Mouse (Mus musculus) heart, postnatal 0 days (tissue): ENCODE data around the gene Rhbg. TPM values are rescaled to one million over a fixed set of nuclear protein-coding genes. Genes with fewer than 3 reads are reported as not detected.

Source experiments
- ATAC-seq: fragments of 200-750 bp; cut with Nextera tagmentation; 2 replicates; pipeline ENCODE4 v1.8.0; 2017; ENCODE audit warnings: low read depth, moderate number of reproducible peaks, moderate library complexity; ENCODE audit not compliant: insufficient read depth
- DNase-seq: peaks from one replicate; pipeline ENCODE4 v3.0.0-alpha.2; 2016; ENCODE audit warnings: low spot score
- H3K27ac ChIP-seq: fragments of 300-500 bp; sonication (generic); 2 replicates; pipeline ENCODE4 v1.5.1; 2014; ENCODE audit warnings: low read depth, mild to moderate bottlenecking
- H3K27me3 ChIP-seq: fragments of 300-500 bp; sonication (generic); 2 replicates; pipeline ENCODE4 v1.6.1; 2014; ENCODE audit warnings: low read length, mixed read lengths; ENCODE audit not compliant: control insufficient read depth, insufficient read depth
- H3K36me3 ChIP-seq: fragments of 300-500 bp; sonication (generic); replicated peaks from 2 replicates; pipeline ENCODE4 v1.6.1; 2014; ENCODE audit warnings: low read length, mixed read lengths; ENCODE audit not compliant: control insufficient read depth, insufficient read depth
- H3K4me1 ChIP-seq: fragments of 300-500 bp; sonication (generic); 2 replicates; pipeline ENCODE4 v1.6.1; 2014; ENCODE audit warnings: antibody characterized with exemption; ENCODE audit not compliant: control insufficient read depth, insufficient read depth
- H3K4me2 ChIP-seq: fragments of 300-500 bp; sonication (generic); 2 replicates; pipeline ENCODE4 v1.6.1; 2014; ENCODE audit warnings: low read depth, mild to moderate bottlenecking, low read length, moderate library complexity
- H3K4me3 ChIP-seq: fragments of 300-500 bp; sonication (generic); 2 replicates; pipeline ENCODE4 v1.5.1; 2014; ENCODE audit warnings: low read depth, low read length
- H3K9ac ChIP-seq: fragments of 300-500 bp; sonication (generic); replicated peaks from 2 replicates; pipeline ENCODE4 v1.6.1; 2014; ENCODE audit warnings: low read depth, low read length, mixed read lengths
- H3K9me3 ChIP-seq: fragments of 300-500 bp; sonication (generic); replicated peaks from 2 replicates; pipeline ENCODE4 v1.6.1; 2016; ENCODE audit warnings: low read length; ENCODE audit not compliant: control insufficient read depth
- CTCF ChIP-seq: IDR thresholded peaks from 2 replicates; pipeline ENCODE4 v1.5.1; 2016; ENCODE audit warnings: antibody characterized with exemption, control low read depth, low read depth
- EP300 ChIP-seq: IDR thresholded peaks from 2 replicates; pipeline ENCODE4 v1.6.1; 2016; ENCODE audit warnings: antibody characterized with exemption, low read depth
- WGBS: fragments of 180-500 bp; shearing (Covaris S2); extraction: QIAGEN DNeasy Blood & Tissue Kit; methylation state at CpG from one replicate; pipeline ENCODE4 v1.1.7; 2014; 5-methylcytosine and 5-hydroxymethylcytosine counted together
- polyA plus RNA-seq: library from polyadenylated mRNA; unstranded; fragments of >200 nt; fragmentation: Nextera tagmentation; extraction: Ambion mirVana; gene quantifications from 2 replicates; pipeline ENCODE4 v1.2.1, GENCODE M21; 2015
- total RNA-seq: library from RNA; depleted of rRNA; stranded (reverse); fragments of >200 nt; gene quantifications from 2 replicates; pipeline ENCODE4 v1.2.3, GENCODE M21; 2014; ENCODE audit warnings: low replicate concordance

The Rhbg gene
- total and polyA plus RNA-seq, 2 experiments from 2014 or later = not detected

DNA sequence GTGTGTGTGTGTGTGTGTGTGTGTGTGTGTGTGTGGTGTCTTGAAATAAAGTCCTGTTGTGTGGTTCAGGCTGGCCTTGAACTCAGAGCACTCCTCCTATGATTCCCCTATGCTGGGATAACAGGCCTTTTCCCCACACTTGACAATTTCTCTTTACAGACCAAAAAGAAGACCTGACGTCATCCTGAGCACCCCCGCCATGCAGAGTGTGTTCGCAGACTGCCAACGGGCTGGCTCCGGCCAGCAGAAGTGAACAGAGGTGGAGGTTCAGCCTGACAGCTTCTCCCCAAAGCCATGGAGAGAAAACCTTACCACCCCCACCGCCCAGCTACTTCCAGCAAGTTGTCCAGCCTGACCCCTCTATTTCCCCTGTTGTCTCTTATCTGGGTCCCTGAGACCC is 25.0 kb downstream of the Rhbg start:
- DNase-seq (no peak), ATAC-seq (no peak)
- 74% methylated on average over 6 of the region's 6 CpGs for WGBS
- no peaks in the 10 kb centered on the region for H3K4me1 ChIP-seq
- no peaks in the 10 kb centered on the region for H3K9me3 ChIP-seq
- H3K27me3 ChIP-seq = peaks cover 61% of the 10 kb centered on the region; the same call in 1 of the 2 replicates
- H3K36me3 ChIP-seq = no peaks in the 10 kb centered on the region
- H3K4me3 ChIP-seq = no peak overlapping the region
- TF ChIP-seq EP300 (no peak), CTCF (no peak)
- no peak overlapping the region for H3K4me2 ChIP-seq
- H3K9ac ChIP-seq = no peak overlapping the region
- H3K27ac ChIP-seq = no peak overlapping the region

DNA sequence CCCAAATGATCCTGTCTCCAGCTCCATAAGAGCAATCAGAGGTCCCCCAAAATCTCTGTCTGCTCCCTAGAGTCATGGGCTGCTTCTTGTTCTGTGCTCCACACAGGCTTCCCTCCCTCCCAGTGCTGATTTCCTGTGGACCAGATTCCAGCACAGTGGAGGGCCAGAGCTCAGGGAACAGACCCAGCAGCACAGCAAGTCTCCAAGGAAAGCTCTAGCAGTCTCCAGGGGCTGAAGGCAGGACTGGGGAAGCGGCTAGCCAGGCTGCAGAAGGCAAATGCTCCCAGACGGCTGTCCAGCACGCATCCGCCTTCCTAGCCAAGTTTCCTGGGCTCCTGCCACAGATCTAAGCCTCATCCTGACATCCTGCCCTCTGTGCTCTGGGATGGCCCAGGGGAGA is 25.6 kb downstream of the Rhbg start:
- Histone ChIP-seq H3K4me1 (no peaks in the 10 kb centered on the region), H3K27ac (no peak overlapping the region), H3K36me3 (no peaks in the 10 kb centered on the region), H3K4me2 (no peak overlapping the region), H3K9ac (no peak overlapping the region), H3K27me3 (peaks cover 64% of the 10 kb centered on the region; the same call in 1 of the 2 replicates), H3K9me3 (no peaks in the 10 kb centered on the region), H3K4me3 (no peak overlapping the region)
- no peak for ATAC-seq
- TF ChIP-seq CTCF (no peak), EP300 (no peak)
- no peak for DNase-seq
- WGBS = 32% methylated on average over 4 of the region's 4 CpGs

DNA sequence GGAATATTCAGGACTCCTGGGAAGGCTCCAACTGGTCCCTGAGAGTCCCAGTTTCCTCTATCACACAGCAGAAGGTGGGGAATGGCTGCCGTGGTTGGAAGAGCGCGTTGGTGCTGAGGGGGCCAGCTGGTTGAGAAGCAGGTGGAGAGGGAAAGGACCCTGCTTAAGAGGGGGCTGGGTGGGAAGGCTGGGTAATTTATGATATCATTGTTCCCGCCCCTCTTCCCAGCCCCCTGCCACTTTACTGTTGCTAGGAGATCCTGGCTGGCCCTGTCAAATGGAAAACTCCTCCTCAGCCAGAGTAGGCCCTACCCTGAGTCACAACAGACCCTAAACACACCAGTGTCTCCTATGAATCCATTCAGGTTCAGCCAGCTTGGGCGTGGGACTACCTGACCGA is 26.5 kb downstream of the Rhbg start:
- TF ChIP-seq CTCF (no peak), EP300 (no peak)
- WGBS = 55% methylated on average over 6 of the region's 6 CpGs
- ATAC-seq (no peak), DNase-seq (no peak)
- Histone ChIP-seq H3K4me3 (no peak overlapping the region), H3K36me3 (no peaks in the 10 kb centered on the region), H3K9me3 (no peaks in the 10 kb centered on the region), H3K4me2 (no peak overlapping the region), H3K4me1 (no peaks in the 10 kb centered on the region), H3K9ac (no peak overlapping the region), H3K27ac (no peak overlapping the region), H3K27me3 (peaks cover 67% of the 10 kb centered on the region; the same call in 1 of the 2 replicates)

DNA sequence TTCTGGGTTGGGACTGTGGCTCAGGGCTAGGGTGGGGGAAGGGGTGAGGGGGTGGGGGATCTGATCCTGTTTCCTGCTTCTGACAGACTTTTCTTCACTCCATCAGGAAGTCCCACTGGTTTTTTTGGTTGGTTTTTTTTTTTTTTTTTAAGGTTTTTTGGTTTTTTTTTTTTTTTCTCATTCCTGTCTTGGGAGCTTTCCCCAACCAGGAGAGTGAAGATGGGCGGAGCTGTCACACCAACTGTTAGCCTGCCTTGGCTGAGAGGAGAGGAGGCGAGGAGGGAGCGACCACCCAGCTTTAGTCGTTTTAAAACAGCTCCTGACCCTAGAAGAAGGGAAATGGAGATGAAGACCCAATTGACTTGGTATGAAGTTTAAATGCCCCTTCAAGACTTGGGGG is 27.2 kb downstream of the Rhbg start:
- Histone ChIP-seq H3K9me3 (no peaks in the 10 kb centered on the region), H3K27ac (no peak overlapping the region), H3K27me3 (peaks cover 65% of the 10 kb centered on the region; the same call in 1 of the 2 replicates), H3K36me3 (no peaks in the 10 kb centered on the region), H3K4me1 (no peaks in the 10 kb centered on the region), H3K9ac (no peak overlapping the region), H3K4me2 (no peak overlapping the region), H3K4me3 (no peak overlapping the region)
- ATAC-seq (no peak), DNase-seq (no peak)
- TF ChIP-seq EP300 = no peak
- no peak for TF ChIP-seq CTCF
- 39% methylated on average over 4 of the region's 4 CpGs for WGBS

DNA sequence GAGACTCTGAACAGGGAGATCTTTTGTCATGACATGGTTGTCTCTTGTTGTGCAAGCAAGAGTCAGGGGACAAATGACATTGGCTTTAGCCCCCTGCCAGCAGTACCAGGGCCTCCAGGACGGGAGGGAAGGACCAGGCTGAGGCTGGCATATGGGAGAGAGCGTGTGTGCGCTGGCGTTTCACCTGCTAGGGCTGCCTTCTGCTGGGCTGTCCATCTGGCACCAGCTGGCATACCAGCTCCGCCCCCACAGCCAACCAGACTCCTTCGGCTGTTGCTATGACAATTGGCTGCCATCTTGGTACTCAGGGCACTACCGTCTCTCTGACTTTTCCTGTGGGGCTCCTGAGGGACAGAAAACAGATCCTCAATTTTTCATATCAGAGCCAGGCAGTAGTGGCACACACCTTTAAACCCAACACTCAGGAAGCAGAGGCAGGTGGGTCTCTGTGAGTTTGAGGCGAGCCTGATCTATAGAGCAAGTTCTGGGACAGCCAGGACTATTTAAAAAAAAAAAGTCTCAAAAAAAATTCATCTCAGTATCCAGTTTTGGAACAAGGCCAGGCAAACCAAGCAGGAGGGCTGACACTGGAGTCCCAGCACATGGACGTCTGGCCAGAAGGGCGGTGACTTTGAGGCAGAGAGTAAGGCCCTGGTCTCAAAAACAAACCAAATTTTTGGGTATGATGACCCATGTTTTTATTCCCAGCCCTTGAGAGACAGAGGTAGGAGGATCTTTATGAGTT is 28.2 kb downstream of the Rhbg start:
- Histone ChIP-seq H3K27ac (no peak overlapping the region), H3K9me3 (no peaks in the 10 kb centered on the region), H3K9ac (no peak overlapping the region), H3K27me3 (peaks cover 65% of the 10 kb centered on the region; the same call in 1 of the 2 replicates), H3K36me3 (no peaks in the 10 kb centered on the region), H3K4me3 (no peak overlapping the region), H3K4me2 (no peak overlapping the region), H3K4me1 (no peaks in the 10 kb centered on the region)
- ATAC-seq (no peak), DNase-seq (no peak)
- WGBS = 77% methylated on average over 10 of the region's 10 CpGs
- TF ChIP-seq CTCF = no peak
- TF ChIP-seq EP300 = no peak

DNA sequence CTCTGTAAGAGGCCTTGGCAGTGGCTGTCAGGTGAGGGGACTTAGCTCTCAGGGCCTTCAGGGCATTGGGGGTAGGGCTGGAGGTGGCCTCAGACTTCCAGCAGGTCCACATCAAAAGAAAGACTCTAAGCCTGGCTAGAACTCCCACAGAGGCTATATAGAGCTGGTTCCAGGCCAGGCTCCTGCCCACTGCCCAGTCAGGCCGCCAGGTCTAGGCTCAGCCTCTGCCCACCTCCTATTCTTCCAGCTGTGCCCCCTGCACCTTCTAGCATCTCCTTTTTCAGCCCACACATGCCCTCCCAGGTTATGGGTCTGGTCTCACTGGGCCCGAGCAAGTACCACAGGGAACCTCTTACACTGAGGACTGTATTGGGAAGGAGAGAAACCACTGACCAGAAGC is 29.6 kb downstream of the Rhbg start:
- Histone ChIP-seq H3K4me2 (no peak overlapping the region), H3K27ac (no peak overlapping the region), H3K4me1 (no peaks in the 10 kb centered on the region), H3K27me3 (peaks cover 64% of the 10 kb centered on the region), H3K9me3 (no peaks in the 10 kb centered on the region), H3K36me3 (no peaks in the 10 kb centered on the region), H3K9ac (no peak overlapping the region), H3K4me3 (no peak overlapping the region)
- no peak for ATAC-seq
- DNase-seq = no peak
- TF ChIP-seq EP300 = no peak
- no peak for TF ChIP-seq CTCF
- WGBS = 56% methylated on average over 2 of the region's 2 CpGs
